Mouse (Mus musculus): ENCODE measurements around the gene Retsat.

DNA sequence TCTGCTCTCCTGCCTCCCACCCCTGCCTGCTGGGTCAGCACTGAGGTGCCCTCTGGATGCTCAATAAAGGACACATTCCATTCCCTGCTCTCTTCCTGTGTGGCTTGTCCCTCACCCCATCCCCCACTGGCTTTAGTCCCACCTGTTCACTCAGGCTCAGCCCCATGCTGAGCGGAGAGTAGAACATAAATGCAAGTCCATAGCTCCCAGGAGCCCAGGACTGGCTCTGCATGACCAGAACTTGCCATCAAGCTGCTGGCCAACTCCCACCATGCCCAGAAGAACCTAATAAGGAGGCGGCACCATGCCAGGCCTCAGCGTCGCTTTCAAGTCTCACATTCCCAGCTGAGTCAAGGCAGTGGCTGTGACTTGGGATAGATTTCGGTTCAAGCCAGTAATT lies 35.4 kb upstream of the Retsat start:
- TF ChIP-seq CTCF (IDR thresholded peaks at IDR 0.05; ENCODE audit: borderline replicate concordance, control insufficient read depth, extremely low read depth, insufficient read depth, low read length, poor library complexity), result no peak
- no peak for TF ChIP-seq POLR2A (IDR thresholded peaks at IDR 0.05; ENCODE audit: control insufficient read depth, extremely low read depth, insufficient read depth, low read length, poor library complexity)

Data from thymus, adult 2 months (tissue).